Mouse (Mus musculus): ENCODE measurements around the gene Ift22. TPM values are rescaled to one million over a fixed set of nuclear protein-coding genes. Genes with fewer than 3 reads are reported as not detected.

The Ift22 gene
- polyA plus RNA-seq (2015; fragmentation: Nextera tagmentation; extraction: Ambion mirVana): 26.1 and 28.4 TPM in 2 replicates

- H3K9ac ChIP-seq (ENCODE audit: low read length): peak within 1 kb of the TSS; percentile 81
- peaks cover 1% of the 10 kb centered on the region; the same call in 1 of the 2 replicates for H3K36me3 ChIP-seq (ENCODE audit: control insufficient read depth, insufficient read depth, low read length)
- no peaks in the 10 kb centered on the region; the same call in 1 of the 2 replicates for H3K4me1 ChIP-seq (replicated peaks; ENCODE audit: control insufficient read depth, insufficient read depth)
- H3K4me2 ChIP-seq (replicated peaks; ENCODE audit: low read depth): peak within 1 kb of the TSS; percentile 70
- H3K27me3 ChIP-seq (ENCODE audit: control insufficient read depth, insufficient read depth, low read length): no peaks in the 10 kb centered on the region
- H3K4me3 ChIP-seq (ENCODE audit: low read depth, low read length): peak within 1 kb of the TSS; percentile 75
- WGBS: 7% methylated on average over 32 of the region's 32 CpGs
- DNase-seq (ENCODE audit: low spot score) (peak; percentile 92), ATAC-seq (ENCODE audit: low FRiP score, low TSS enrichment) (peak; percentile 97)
- no peaks in the 10 kb centered on the region for H3K9me3 ChIP-seq (ENCODE audit: control insufficient read depth, low read length)
- TF ChIP-seq EP300 (optimal IDR thresholded peaks at IDR 0.05) (no peak), CTCF (IDR thresholded peaks at IDR 0.05; ENCODE audit: low read depth) (no peak)
- H3K27ac ChIP-seq (replicated peaks): no peak within 1 kb of the TSS
These were observed at the start of gene Ift22 for GRCm38 (mm10) chr5:136907991-136908857. TSS of gene Ift22 (plus strand) at chr5:136908150.

GRCm38 (mm10) chr5:136861191-136861940, 46.6 kb upstream of the Ift22 start:
- ATAC-seq (ENCODE audit: low FRiP score, low TSS enrichment): no peak
- Histone ChIP-seq H3K9me3 (ENCODE audit: control insufficient read depth, low read length) (no peaks in the 10 kb centered on the region), H3K4me3 (ENCODE audit: low read depth, low read length) (no peak overlapping the region), H3K27ac (replicated peaks) (no peak overlapping the region), H3K4me2 (replicated peaks; ENCODE audit: low read depth) (no peak overlapping the region), H3K27me3 (ENCODE audit: control insufficient read depth, insufficient read depth, low read length) (no peaks in the 10 kb centered on the region), H3K4me1 (replicated peaks; ENCODE audit: control insufficient read depth, insufficient read depth) (no peaks in the 10 kb centered on the region), H3K36me3 (ENCODE audit: control insufficient read depth, insufficient read depth, low read length) (no peaks in the 10 kb centered on the region), H3K9ac (ENCODE audit: low read length) (no peak overlapping the region)
- DNase-seq (ENCODE audit: low spot score): no peak
- WGBS: 31% methylated on average over 20 of the region's 20 CpGs
- no peak for TF ChIP-seq EP300 (optimal IDR thresholded peaks at IDR 0.05)
- no peak for TF ChIP-seq CTCF (IDR thresholded peaks at IDR 0.05; ENCODE audit: low read depth)

- TF ChIP-seq CTCF (IDR thresholded peaks at IDR 0.05; ENCODE audit: low read depth) (no peak), EP300 (optimal IDR thresholded peaks at IDR 0.05) (no peak)
These were observed 45.1 kb upstream of the Ift22 start for GRCm38 (mm10) chr5:136862806-136863205.

DNA sequence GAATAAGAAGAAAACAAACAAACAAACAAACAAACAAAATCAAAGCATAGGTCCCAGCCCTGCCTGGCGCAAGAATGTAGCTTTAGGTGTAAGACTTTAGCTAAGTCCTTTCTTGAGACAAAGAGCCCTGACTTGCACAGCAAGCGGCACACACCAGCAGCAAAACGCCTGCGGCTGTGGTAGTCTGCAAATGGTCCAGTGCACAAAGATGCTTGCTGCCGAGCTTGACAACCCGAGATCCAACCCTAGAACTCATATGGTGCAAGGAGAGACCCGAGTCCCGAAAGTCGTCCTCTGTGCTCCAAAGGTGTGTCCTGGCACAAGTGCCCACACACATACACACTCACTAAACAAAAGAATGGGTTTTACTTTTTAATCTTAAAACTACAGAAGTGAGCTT, 44.7 kb upstream of the Ift22 start:
- 69% methylated on average over 9 of the region's 9 CpGs for WGBS
- ATAC-seq (ENCODE audit: low FRiP score, low TSS enrichment) (no peak), DNase-seq (ENCODE audit: low spot score) (no peak)
- H3K27ac ChIP-seq (replicated peaks): peak overlapping the region; percentile 70
- no peaks in the 10 kb centered on the region for H3K36me3 ChIP-seq (ENCODE audit: control insufficient read depth, insufficient read depth, low read length)
- no peaks in the 10 kb centered on the region for H3K4me1 ChIP-seq (replicated peaks; ENCODE audit: control insufficient read depth, insufficient read depth)
- no peak overlapping the region for H3K4me2 ChIP-seq (replicated peaks; ENCODE audit: low read depth)
- no peaks in the 10 kb centered on the region for H3K9me3 ChIP-seq (ENCODE audit: control insufficient read depth, low read length)
- no peaks in the 10 kb centered on the region for H3K27me3 ChIP-seq (ENCODE audit: control insufficient read depth, insufficient read depth, low read length)
- TF ChIP-seq EP300 (optimal IDR thresholded peaks at IDR 0.05): no peak
- no peak for TF ChIP-seq CTCF (IDR thresholded peaks at IDR 0.05; ENCODE audit: low read depth)
- no peak overlapping the region for H3K9ac ChIP-seq (ENCODE audit: low read length)
- H3K4me3 ChIP-seq (ENCODE audit: low read depth, low read length): no peak overlapping the region

More at GRCm38 (mm10) chr5:136862806-136863205, 45.1 kb upstream of the Ift22 start:
- WGBS: 61% methylated on average over 4 of the region's 4 CpGs
- no peak overlapping the region for H3K27ac ChIP-seq (replicated peaks)
- no peak for ATAC-seq (ENCODE audit: low FRiP score, low TSS enrichment)
- H3K4me3 ChIP-seq (ENCODE audit: low read depth, low read length): no peak overlapping the region
- no peaks in the 10 kb centered on the region for H3K4me1 ChIP-seq (replicated peaks; ENCODE audit: control insufficient read depth, insufficient read depth)
- H3K27me3 ChIP-seq (ENCODE audit: control insufficient read depth, insufficient read depth, low read length): no peaks in the 10 kb centered on the region
- no peak for DNase-seq (ENCODE audit: low spot score)
- H3K9me3 ChIP-seq (ENCODE audit: control insufficient read depth, low read length): no peaks in the 10 kb centered on the region
- no peak overlapping the region for H3K4me2 ChIP-seq (replicated peaks; ENCODE audit: low read depth)
- H3K36me3 ChIP-seq (ENCODE audit: control insufficient read depth, insufficient read depth, low read length): no peaks in the 10 kb centered on the region
- no peak overlapping the region for H3K9ac ChIP-seq (ENCODE audit: low read length)

- Histone ChIP-seq H3K27me3 (ENCODE audit: control insufficient read depth, insufficient read depth, low read length) (no peaks in the 10 kb centered on the region), H3K4me3 (ENCODE audit: low read depth, low read length) (no peak overlapping the region), H3K9ac (ENCODE audit: low read length) (no peak overlapping the region), H3K9me3 (ENCODE audit: control insufficient read depth, low read length) (no peaks in the 10 kb centered on the region), H3K36me3 (ENCODE audit: control insufficient read depth, insufficient read depth, low read length) (no peaks in the 10 kb centered on the region), H3K27ac (replicated peaks) (peak overlapping the region; percentile 70), H3K4me2 (replicated peaks; ENCODE audit: low read depth) (no peak overlapping the region), H3K4me1 (replicated peaks; ENCODE audit: control insufficient read depth, insufficient read depth) (no peaks in the 10 kb centered on the region)
- DNase-seq (ENCODE audit: low spot score) (peak; percentile 34), ATAC-seq (ENCODE audit: low FRiP score, low TSS enrichment) (peak; percentile 64)
- TF ChIP-seq CTCF (IDR thresholded peaks at IDR 0.05; ENCODE audit: low read depth): no peak
- no peak for TF ChIP-seq EP300 (optimal IDR thresholded peaks at IDR 0.05)
- 18% methylated on average over 14 of the region's 14 CpGs for WGBS
These were observed 43.8 kb upstream of the Ift22 start for GRCm38 (mm10) chr5:136863961-136864674.
